Mouse (Mus musculus) neural tube, embryonic 13.5 days (tissue): ENCODE results near the gene Mllt6. TPM values are rescaled to one million over a fixed set of nuclear protein-coding genes. Genes with fewer than 3 reads are reported as not detected.
"Not testable (repeated sequence)": the region's sequence is repeated elsewhere in the genome, so short reads cannot be mapped to it uniquely, and the experiment has no call there.

ENCODE experiments used
- ATAC-seq: fragments of 200-750 bp; cut with Nextera tagmentation; 2 replicates; pipeline ENCODE4 v1.8.0; 2017; ENCODE audit warnings: low read depth, mild to moderate bottlenecking, moderate TSS enrichment, moderate library complexity
- H3K27ac ChIP-seq: fragments of 300-500 bp; sonication (generic); replicated peaks from 2 replicates; pipeline ENCODE4 v1.5.1; 2015; ENCODE audit warnings: moderate library complexity, mild to moderate bottlenecking, inconsistent platforms
- H3K27me3 ChIP-seq: fragments of 300-500 bp; sonication (generic); 2 replicates; pipeline ENCODE4 v1.6.1; 2015; ENCODE audit warnings: mild to moderate bottlenecking, inconsistent platforms
- H3K36me3 ChIP-seq: fragments of 300-500 bp; sonication (generic); 2 replicates; pipeline ENCODE4 v1.6.1; 2015; ENCODE audit warnings: mild to moderate bottlenecking, inconsistent platforms
- H3K4me1 ChIP-seq: fragments of 300-500 bp; sonication (generic); replicated peaks from 2 replicates; pipeline ENCODE4 v1.6.1; 2015; ENCODE audit warnings: inconsistent platforms
- H3K4me2 ChIP-seq: fragments of 300-500 bp; sonication (generic); 2 replicates; pipeline ENCODE4 v1.6.1; 2015; ENCODE audit warnings: inconsistent platforms, mild to moderate bottlenecking, moderate library complexity
- H3K4me3 ChIP-seq: fragments of 300-500 bp; sonication (generic); 2 replicates; pipeline ENCODE4 v1.5.1; 2015; ENCODE audit warnings: mild to moderate bottlenecking, inconsistent platforms
- H3K9ac ChIP-seq: fragments of 300-500 bp; sonication (generic); 2 replicates; pipeline ENCODE4 v1.6.1; 2015; ENCODE audit warnings: moderate library complexity, mild to moderate bottlenecking, inconsistent platforms
- H3K9me3 ChIP-seq: fragments of 300-500 bp; sonication (generic); 2 replicates; pipeline ENCODE4 v1.6.1; 2016; ENCODE audit warnings: inconsistent platforms
- WGBS: fragments of 180-500 bp; shearing (Covaris S2); methylation state at CpG from one replicate; pipeline ENCODE4 v1.1.7; 2015; 5-methylcytosine and 5-hydroxymethylcytosine counted together
- polyA plus RNA-seq: library from polyadenylated mRNA; unstranded; fragments of >200 nt; fragmentation: Nextera tagmentation; extraction: Ambion mirVana; gene quantifications from 2 replicates; pipeline ENCODE4 v1.2.1, GENCODE M21; 2015

The Mllt6 gene
- polyA plus RNA-seq, 1 experiment from 2014 or later, result 3.2 TPM

- Histone ChIP-seq H3K36me3 (peaks cover 7% of the 10 kb centered on the region), H3K9ac (peak overlapping the region; percentile 97), H3K9me3 (no peaks in the 10 kb centered on the region), H3K4me1 (peaks cover 55% of the 10 kb centered on the region), H3K27me3 (no peaks in the 10 kb centered on the region), H3K27ac (peak overlapping the region; percentile 99), H3K4me3 (peak overlapping the region; percentile 82), H3K4me2 (peak overlapping the region; percentile 91)
- 14% methylated on average over 30 of the region's 30 CpGs for WGBS
- ATAC-seq, result no peak
These were observed 37.7 kb downstream of the Mllt6 start for GRCm38 (mm10) chr11:97700746-97701580.

- Histone ChIP-seq H3K4me3 (peak overlapping the region; percentile 82), H3K27me3 (no peaks in the 10 kb centered on the region), H3K36me3 (peaks cover 15% of the 10 kb centered on the region), H3K4me1 (peaks cover 47% of the 10 kb centered on the region), H3K27ac (0 out of 2 replicates have a peak overlapping the region, but pooled peaks have one; percentile 99), H3K9ac (peak overlapping the region; percentile 97; the same call in 1 of the 2 replicates), H3K9me3 (no peaks in the 10 kb centered on the region), H3K4me2 (peak overlapping the region; percentile 91)
- 49% methylated on average over 15 of the region's 15 CpGs for WGBS
- no peak for ATAC-seq
These were observed 38.6 kb downstream of the Mllt6 start for GRCm38 (mm10) chr11:97701581-97702392.

- Histone ChIP-seq H3K36me3 (peaks cover 21% of the 10 kb centered on the region), H3K4me2 (peak overlapping the region; percentile 91), H3K4me3 (peak overlapping the region; percentile 82), H3K27ac (peak overlapping the region; percentile 99), H3K9me3 (no peaks in the 10 kb centered on the region), H3K4me1 (peaks cover 41% of the 10 kb centered on the region), H3K9ac (peak overlapping the region; percentile 71), H3K27me3 (no peaks in the 10 kb centered on the region)
- under 1% methylated on average over 24 of the region's 24 CpGs for WGBS
- ATAC-seq, result no peak
These were observed 39.2 kb downstream of the Mllt6 start for GRCm38 (mm10) chr11:97702393-97702745.

GRCm38 (mm10) chr11:97703039-97703826, 40.0 kb downstream of the Mllt6 start, which contains the start of gene Psmb3:
Gene Psmb3 (plus strand): TSS chr11:97703399.
- Histone ChIP-seq H3K9ac (peak within 1 kb of the TSS; percentile 91), H3K4me2 (peak within 1 kb of the TSS; percentile 91), H3K4me1 (peaks cover 33% of the 10 kb centered on the region), H3K4me3 (peak within 1 kb of the TSS; percentile 82), H3K27me3 (no peaks in the 10 kb centered on the region), H3K27ac (peak within 1 kb of the TSS; percentile 99), H3K36me3 (peaks cover 29% of the 10 kb centered on the region), H3K9me3 (no peaks in the 10 kb centered on the region)
- whole genome bisulfite sequencing, result under 1% methylated on average over 35 of the region's 35 CpGs
- ATAC-seq, result peak; percentile 89

- WGBS, result 84% methylated on average over 2 of the region's 2 CpGs
- not testable (repeated sequence) for H3K9ac ChIP-seq
- peaks cover 86% of the 10 kb centered on the region for H3K36me3 ChIP-seq
These were observed 46.9 kb downstream of the Mllt6 start for GRCm38 (mm10) chr11:97710067-97710466.

GRCm38 (mm10) chr11:97711200-97711900, 48.1 kb downstream of the Mllt6 start:
- H3K27me3 ChIP-seq, result no peaks in the 10 kb centered on the region
- H3K4me1 ChIP-seq, result no peaks in the 10 kb centered on the region
- 87% methylated on average over 13 of the region's 13 CpGs for WGBS
- peaks cover 86% of the 10 kb centered on the region for H3K36me3 ChIP-seq
- H3K4me3 ChIP-seq, result no peak overlapping the region
- ATAC-seq, result no peak
- H3K4me2 ChIP-seq, result no peak overlapping the region
- no peaks in the 10 kb centered on the region for H3K9me3 ChIP-seq
- no peak overlapping the region for H3K27ac ChIP-seq
- H3K9ac ChIP-seq, result no peak overlapping the region

More at GRCm38 (mm10) chr11:97710067-97710466, 46.9 kb downstream of the Mllt6 start:
- H3K27ac ChIP-seq, H3K27me3 ChIP-seq, ATAC-seq, H3K4me1 ChIP-seq, H3K4me3 ChIP-seq, H3K9me3 ChIP-seq, H3K4me2 ChIP-seq: not testable (repeated sequence)

GRCm38 (mm10) chr11:97712286-97712685, 49.1 kb downstream of the Mllt6 start:
- WGBS, result 91% methylated on average over 15 of the region's 15 CpGs

GRCm38 (mm10) chr11:97713896-97714295, 50.7 kb downstream of the Mllt6 start:
- Histone ChIP-seq H3K4me1 (no peaks in the 10 kb centered on the region), H3K4me2 (no peak overlapping the region), H3K27me3 (no peaks in the 10 kb centered on the region), H3K9me3 (no peaks in the 10 kb centered on the region), H3K4me3 (no peak overlapping the region), H3K27ac (no peak overlapping the region), H3K9ac (no peak overlapping the region), H3K36me3 (peaks cover 85% of the 10 kb centered on the region)
- 88% methylated on average over 8 of the region's 8 CpGs for WGBS
- no peak for ATAC-seq

More at GRCm38 (mm10) chr11:97712286-97712685, 49.1 kb downstream of the Mllt6 start:
- Histone ChIP-seq H3K9ac (no peak overlapping the region), H3K27me3 (no peaks in the 10 kb centered on the region), H3K36me3 (peaks cover 84% of the 10 kb centered on the region), H3K4me1 (no peaks in the 10 kb centered on the region), H3K4me3 (no peak overlapping the region), H3K9me3 (no peaks in the 10 kb centered on the region), H3K4me2 (no peak overlapping the region), H3K27ac (no peak overlapping the region)
- no peak for ATAC-seq

- no peaks in the 10 kb centered on the region for H3K9me3 ChIP-seq
- no peak for ATAC-seq
- WGBS, result 94% methylated on average over 3 of the region's 3 CpGs
These were observed 51.1 kb downstream of the Mllt6 start for GRCm38 (mm10) chr11:97714356-97714755.

GRCm38 (mm10) chr11:97714784-97715760, 51.9 kb downstream of the Mllt6 start:
- H3K36me3 ChIP-seq, result peaks cover 91% of the 10 kb centered on the region
- no peaks in the 10 kb centered on the region for H3K9me3 ChIP-seq
- ATAC-seq, result no peak

More at GRCm38 (mm10) chr11:97714356-97714755, 51.1 kb downstream of the Mllt6 start:
- Histone ChIP-seq H3K9ac (no peak overlapping the region), H3K27ac (no peak overlapping the region), H3K4me3 (no peak overlapping the region), H3K4me2 (no peak overlapping the region), H3K4me1 (no peaks in the 10 kb centered on the region), H3K27me3 (no peaks in the 10 kb centered on the region), H3K36me3 (peaks cover 85% of the 10 kb centered on the region)

More at GRCm38 (mm10) chr11:97714784-97715760, 51.9 kb downstream of the Mllt6 start:
- Histone ChIP-seq H3K4me3 (no peak overlapping the region), H3K4me1 (no peaks in the 10 kb centered on the region), H3K9ac (no peak overlapping the region), H3K27ac (no peak overlapping the region), H3K4me2 (no peak overlapping the region), H3K27me3 (no peaks in the 10 kb centered on the region)
- WGBS, result 92% methylated on average over 14 of the region's 14 CpGs
